Mouse (Mus musculus) myocyte (in vitro differentiated cells): Measurements from ENCODE around the gene Fchsd2.

Source experiments
- MAX ChIP-seq: IDR thresholded peaks from one replicate; pipeline ENCODE4 v1.6.1; 2011; ENCODE audit warnings: low read depth, mild to moderate bottlenecking, control low read depth
- POLR2A ChIP-seq: IDR thresholded peaks from one replicate; pipeline ENCODE4 v1.6.1; 2011; ENCODE audit warnings: low read depth, mild to moderate bottlenecking, control low read depth, moderate library complexity; ENCODE audit not compliant: insufficient read length
- POLR2AphosphoS2 ChIP-seq: IDR thresholded peaks from one replicate; pipeline ENCODE4 v1.6.1; 2011; ENCODE audit warnings: low read depth, control low read depth; ENCODE audit not compliant: insufficient read length

DNA sequence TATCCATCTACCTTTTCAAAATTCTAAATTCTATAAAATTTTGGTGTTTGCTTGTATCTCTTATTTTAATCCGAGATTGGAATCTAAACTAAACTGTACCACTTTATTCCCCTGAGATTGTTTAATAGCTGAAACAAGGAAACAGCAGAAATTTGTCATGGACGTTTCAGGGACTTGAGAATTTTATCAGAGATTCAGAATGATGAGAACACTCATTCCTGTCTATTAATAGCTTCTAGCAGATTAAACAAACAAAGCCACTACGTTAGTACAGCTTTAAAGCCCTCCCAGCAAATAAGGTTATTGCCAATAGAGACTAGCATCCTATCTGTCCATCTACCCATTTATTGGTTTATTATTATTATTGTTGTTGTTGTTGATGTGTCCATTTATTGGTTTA is 56.4 kb downstream of the Fchsd2 start:
- no peak for TF ChIP-seq POLR2AphosphoS2
- TF ChIP-seq POLR2A = no peak
- TF ChIP-seq MAX = no peak
